Mouse (Mus musculus) thymus, postnatal 0 days (tissue): ENCODE measurements around the gene U2af1. TPM values are rescaled to one million over a fixed set of nuclear protein-coding genes. Genes with fewer than 3 reads are reported as not detected.
A peak's percentile ranks its signal among the peaks of the same experiment; 100 is the strongest.

ENCODE experiments used
- DNase-seq: peaks from one replicate; pipeline ENCODE4 v3.0.0-alpha.2; 2015; ENCODE audit warnings: low spot score
- polyA plus RNA-seq: library from polyadenylated mRNA; unstranded; fragments of >200 nt; fragmentation: Nextera tagmentation; extraction: Ambion mirVana; gene quantifications from 2 replicates; pipeline ENCODE4 v1.2.1, GENCODE M21; 2015

The U2af1 gene
- polyA plus RNA-seq, 1 experiment from 2014 or later: 388 TPM

DNA sequence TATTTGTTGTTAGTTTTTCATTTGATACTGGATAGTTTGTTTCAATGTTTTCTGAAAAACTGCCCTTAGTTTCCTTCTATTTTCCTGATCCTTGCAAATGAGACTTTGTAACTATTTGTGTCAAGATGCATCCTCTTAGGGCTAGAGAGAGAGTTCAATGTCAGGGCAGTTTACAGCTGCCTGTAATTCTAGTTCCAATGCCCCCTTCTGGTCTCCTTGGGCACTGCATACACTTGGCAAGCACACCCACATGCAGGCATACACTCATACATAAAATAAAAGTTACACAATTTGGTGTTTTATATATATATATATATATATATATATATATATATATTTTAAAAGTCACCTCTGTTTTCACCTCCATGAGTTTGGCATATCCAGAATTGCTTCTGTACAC, 4.2 kb upstream of the U2af1 start:
- DNase-seq: no peak

GRCm38 (mm10) chr17:31660661-31661250, 2.1 kb upstream of the U2af1 start:
- no peak for DNase-seq

DNA sequence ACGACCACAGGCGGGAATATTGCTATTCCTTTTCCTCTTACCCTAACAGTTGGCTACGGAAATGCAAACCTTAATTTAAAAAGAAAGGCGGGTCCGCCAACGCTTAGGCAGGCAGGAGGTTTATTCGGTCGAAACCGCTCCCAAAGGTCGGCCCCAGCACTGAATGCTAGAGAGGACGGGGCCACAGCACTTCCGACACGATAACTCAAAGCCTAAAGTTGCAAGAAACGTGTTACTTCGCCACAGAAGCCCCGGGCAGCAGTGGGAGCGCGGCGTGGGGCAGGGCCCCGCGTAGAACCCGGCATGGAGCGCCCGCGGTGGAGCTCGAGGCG, 590 bp downstream of the U2af1 start:
- peak; percentile 16 for DNase-seq

DNA sequence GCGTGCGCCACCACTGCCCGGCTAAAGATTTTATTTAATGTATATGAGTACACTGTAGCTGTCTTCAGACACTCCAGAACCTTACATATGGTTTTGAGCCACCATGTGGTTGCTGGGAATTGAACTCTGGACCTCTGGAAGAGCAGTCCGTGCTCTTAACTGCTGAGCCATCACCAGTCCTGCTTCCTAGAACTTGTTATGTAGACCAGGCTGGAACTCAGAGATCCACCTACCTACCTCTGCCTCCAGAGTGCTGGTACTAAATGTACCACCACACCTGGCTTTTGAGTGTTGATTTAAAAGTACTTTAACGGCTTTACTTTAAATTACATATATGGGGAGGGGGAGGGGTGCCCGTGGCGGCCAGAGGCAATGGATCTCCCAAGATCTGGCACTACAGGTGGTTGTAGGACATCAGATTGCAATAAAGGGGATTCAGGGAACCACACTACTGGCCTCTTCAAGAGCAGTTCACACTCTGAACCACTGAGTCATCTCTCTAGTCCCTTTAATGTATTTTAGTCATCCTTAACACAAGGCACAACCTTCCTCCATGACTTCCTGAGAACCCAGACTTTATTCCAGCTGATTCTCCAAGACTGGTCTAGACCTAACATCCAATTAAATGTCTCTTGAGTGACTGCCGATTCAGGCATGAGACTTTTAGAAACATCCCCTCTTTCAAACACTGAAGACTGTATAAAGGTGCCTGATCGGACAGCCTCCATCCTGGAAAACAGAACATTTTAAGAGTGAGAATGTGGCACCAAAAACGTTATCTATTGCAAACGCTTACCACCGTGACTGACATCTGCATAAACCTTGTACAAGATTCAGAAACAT, 1.3 kb downstream of the U2af1 start:
- DNase-seq: no peak

- no peak for DNase-seq
Measured at GRCm38 (mm10) chr17:31656682-31657081, 2.0 kb downstream of the U2af1 start.

DNA sequence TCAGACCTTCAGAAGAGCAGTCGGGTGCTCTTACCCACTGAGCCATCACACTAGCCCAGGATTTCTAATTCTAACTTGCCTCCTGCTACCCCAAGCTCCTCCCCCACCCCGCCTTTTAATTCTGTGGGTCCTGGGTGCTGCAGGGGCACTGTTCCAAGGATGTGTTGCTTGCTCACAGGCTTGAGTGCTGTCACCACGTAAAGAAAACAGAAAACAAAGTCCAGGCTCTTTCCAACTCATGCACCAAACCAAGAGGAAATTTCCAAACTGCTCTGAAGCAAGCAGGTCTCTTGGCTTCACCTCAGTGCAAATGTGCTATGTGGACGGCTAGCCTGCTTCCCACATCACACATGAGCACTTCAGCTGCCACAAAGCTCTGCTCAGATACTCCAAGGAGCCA, 3.3 kb downstream of the U2af1 start:
- no peak for DNase-seq

DNA sequence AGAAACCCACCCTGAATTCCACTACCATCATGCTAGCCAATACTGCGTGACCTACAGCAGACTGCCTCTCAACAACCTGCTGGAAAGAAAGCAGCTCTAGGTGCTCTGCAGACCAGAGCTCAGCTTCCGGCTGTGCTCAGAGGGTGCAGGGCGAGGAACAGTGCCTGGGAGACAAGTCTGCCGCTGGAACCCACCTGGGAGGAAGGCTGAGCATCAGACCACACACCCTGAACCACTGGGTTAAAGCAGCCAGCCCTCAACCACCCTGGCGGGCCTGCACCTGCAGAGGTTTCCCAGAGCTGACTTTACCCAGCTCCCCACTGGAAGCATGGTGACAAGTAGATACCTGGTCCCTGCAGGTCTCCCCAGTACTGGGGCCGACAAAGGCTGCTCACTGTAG, 5.4 kb downstream of the U2af1 start:
- DNase-seq: peak; percentile 44

DNA sequence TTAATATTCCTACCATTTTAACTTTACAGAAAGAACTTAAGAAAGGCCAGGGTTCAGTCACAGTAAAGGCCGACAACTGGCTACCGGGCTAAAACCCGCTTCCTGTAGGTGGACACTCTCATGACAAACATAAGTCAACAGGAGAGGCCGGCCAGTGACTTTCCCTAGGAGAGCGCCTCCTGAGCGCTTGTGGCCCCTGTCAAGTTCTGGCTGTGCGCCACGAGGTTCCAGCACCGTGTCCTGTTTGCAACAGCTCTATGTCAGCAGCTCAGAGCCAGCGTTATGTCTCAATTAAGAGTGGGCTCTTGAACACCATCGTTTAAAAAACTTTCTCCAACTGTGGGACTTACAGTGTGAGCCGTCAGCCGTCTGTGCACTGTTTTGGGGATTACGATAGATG, 6.5 kb downstream of the U2af1 start:
- DNase-seq: no peak

DNA sequence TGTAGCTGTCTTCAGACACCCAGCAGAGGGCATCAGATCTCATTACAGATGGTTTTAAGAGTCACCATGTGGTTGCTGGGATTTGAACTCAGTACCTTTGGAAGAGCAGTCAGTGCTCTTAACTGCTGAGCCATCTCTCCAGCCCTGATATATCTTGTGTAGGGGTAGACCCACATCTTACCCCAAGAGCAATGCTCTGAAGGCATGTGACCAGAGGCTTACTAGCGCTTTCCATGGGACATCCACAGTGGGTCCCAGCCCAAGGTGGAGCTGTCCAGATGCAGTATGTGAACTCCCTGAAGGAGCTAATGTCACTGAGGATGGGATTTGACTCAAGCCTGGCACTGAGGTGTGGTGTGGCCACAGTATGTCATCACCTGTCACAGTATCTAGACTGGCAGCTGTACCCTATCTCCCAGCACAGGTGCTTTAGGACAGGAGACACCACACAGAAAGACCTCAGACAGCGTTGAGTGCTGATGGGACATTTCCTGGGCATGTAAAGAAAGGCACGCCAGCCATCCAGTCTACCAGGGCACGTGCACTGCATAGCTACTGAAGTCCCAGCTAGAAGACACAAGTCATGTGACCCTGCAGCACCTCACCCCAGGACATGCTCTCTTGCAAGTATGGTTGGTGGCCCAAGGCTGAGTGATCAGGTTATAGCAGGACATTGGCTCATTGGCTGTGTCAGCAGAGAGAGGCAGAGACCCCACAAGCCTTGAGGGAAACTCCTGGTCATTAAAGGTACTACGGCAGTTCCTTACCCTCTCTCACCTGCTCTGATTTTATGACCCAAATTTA, 12.3 kb downstream of the U2af1 start:
- no peak for DNase-seq

DNA sequence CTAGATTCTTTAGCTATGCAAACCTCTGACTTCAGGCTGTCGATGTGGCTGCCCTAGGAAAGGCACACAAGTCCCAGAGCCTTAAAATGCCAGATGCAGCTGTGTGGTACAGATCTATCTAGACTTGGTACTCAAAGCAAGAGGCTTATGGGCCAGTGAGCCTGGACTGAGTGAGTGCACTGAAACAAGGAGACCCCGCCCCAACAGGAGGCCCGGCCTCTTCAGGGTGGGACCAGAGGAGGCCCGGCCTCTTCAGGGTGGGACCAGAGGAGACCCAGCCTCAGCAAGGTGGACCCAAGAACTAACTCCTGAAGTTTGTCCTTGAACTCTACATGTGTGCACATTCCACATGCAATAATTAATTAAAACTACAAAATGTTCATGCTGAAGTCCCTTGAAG, 15.8 kb downstream of the U2af1 start:
- DNase-seq: no peak

- DNase-seq: no peak
Measured at GRCm38 (mm10) chr17:31642331-31642730, 16.4 kb downstream of the U2af1 start.

- DNase-seq: no peak
Measured at GRCm38 (mm10) chr17:31639651-31640050, 19.0 kb downstream of the U2af1 start.

DNA sequence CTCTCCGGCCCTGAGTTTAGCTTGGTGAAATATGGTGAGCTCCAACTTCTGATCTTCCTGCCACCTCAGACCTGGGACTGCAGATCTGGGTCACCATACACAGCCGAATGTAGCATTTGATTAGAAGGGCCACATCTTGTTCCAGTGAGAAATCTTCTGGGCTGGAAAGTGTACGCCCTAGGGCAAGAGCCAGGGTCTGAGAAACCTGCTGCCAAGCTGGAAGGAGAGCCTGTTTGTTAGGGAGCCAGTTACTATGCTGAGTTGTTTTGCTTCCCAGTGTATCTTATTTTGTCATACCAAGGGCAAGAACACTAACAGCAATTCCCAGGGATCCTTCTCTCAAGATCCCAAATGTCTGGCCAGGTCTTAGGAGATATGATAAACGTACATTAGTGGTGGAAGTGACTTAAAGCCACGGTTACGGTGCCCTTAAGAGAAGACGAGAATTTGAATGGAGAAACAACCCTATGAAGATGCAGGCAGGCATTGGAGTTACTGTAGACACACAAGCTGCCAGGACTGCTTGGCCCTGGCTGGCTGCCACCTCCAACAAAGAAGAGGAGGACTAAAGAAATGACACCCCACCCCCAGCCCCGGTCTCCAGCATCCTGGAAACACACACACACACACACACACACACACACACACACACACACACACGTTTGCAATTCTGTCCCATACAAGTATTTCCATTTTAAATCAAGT, 20.7 kb downstream of the U2af1 start:
- no peak for DNase-seq

DNA sequence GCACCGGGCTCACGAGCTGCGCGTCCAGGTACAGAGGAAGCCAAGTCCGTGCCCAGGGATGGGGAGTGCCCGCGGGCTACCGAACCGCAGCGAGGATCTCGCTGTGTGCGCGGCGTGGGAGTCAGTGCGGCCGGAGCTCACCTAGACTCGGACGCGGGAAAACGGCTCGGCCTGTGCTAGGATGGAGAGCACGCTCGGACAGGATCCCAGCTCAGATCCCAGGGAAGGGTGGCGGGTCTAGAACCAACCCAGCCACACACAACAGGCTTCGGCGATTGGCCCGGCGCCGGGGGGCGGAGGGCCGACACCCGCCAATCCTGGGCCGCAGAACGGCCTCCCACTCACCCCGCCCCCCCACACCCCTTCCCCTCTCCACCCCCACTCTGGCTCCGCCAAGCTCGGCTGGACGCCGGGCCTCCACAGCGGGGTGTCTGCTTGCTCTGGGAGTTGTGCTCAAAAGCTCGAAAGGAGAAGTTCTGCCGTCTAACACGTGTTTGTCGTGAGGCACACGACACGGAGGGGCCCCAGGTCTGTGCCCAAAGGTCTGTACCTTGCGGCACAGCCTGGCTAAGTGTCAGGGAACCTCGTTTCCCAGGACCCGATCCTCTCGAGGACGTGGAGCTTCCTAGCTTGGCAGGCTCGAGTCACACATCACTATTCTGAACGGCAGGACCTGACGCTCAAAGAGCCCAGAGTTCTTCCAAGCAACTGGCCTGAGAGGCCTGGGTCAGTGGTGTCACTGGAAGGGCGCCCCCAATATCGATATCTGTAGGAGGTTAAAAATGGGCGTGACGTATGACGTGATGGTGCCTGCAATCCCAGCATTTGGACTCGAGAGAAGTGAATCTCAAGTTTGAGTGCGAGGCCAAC, 21.5 kb downstream of the U2af1 start, which contains the start of gene Cbs:
Gene Cbs (minus strand): TSS at position 297 of the 870 bp plus-strand sequence.
- peak; percentile 30 for DNase-seq

DNA sequence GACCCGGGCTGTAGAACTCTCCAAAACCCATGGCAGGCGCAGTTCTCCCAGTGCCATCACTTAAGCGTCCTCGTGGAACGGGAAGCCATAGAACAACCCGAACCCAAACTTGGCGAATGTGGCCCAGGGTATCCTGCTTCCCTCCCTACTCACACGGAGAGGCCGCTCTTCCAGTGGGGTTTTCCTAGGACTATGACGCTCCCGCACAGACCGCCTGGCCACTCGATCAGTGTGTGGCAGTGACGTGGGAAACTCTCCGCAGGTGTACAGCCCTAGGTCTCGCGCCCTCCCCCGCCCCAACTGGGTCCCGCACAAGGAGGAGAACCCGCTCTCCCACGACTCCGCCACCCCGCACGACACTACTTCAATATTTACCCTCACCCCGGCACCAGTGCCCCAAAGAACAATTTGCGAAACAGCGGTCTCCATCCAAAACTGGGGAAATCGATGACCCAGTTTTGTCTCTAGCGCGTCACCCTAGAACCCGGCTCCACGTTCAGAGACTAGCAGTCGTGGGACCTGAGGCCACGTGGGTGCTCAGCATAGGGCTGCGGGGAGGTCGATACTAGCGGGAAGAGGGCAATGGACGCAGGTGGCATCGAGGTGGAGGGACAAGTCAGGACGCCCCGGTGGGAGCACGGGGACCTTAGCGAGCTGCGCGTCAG, 22.3 kb downstream of the U2af1 start:
- DNase-seq: no peak

- no peak for DNase-seq
Measured at GRCm38 (mm10) chr17:31635781-31636180, 22.9 kb downstream of the U2af1 start.

DNA sequence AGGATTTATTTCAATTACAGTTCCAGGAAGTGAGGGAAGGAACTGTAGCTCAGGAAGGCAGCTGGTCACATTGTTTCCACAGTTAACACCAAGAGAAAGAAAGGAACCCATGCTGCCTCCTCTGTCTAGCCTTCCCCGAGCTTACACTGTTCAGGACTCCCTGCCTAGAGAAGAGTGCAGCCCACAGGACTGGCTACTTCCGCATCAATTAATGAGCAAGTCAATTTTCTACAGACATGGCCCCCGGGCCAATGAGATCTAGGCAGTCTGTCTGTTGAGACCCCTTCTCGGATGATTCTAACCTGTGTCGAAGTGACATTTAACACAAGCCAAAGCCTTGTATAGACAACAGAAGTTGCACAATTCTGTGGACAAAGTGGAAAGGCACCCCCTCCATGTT, 23.8 kb downstream of the U2af1 start:
- no peak for DNase-seq

- DNase-seq: no peak
Measured at GRCm38 (mm10) chr17:31633007-31633406, 25.7 kb downstream of the U2af1 start.

DNA sequence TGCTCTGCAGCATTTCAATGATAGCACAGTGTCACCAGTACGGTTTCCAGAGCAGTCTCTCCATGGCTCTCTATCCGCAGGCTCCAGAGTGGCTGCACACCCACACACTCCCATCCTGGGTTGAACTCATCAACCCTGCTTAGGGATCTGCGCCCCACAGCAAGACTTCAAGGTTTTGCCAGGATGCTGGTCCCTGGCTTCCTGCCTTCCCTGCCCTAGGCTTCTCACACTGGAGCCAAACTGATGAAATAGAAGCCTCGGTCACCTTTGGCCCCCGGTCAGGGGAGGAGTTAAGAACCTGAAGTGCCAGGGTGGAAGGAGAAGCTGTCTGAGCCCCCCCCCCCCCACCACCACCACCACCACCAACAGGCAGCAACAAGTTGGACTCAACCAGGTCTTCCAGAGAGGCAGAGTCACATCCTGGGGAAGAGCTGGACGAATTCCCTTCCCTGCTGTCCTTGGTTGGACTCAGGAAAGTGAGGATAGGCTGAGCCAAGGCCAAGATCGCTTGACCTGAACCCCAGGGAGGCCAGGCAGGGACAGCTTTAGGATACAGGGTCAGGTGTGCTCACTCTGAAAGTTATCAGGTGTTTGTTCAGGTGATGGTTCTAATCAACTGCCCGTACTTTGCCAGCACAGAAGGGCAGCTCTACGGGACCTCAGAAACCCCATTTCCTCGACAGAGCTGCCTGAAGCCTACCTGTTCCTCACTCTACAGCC, 27.5 kb downstream of the U2af1 start:
- no peak for DNase-seq
